Mouse (Mus musculus): ENCODE measurements at regions not wholly inside any gene's neighbourhood (a gene's known extent, or its start where the extent isn't known, plus 50 kb on each side); places are given as distances from the start of the nearest gene placed in this dataset.

GRCm38 (mm10) chr2:45208526-45208925, 91.3 kb upstream of the Zeb2 start:
- H3K79me2 ChIP-seq (ENCODE audit: control insufficient read depth, insufficient read depth, low read length, poor library complexity) = no peaks in the 10 kb centered on the region
- H3K9me3 ChIP-seq (replicated peaks; ENCODE audit: insufficient read depth, low read length) = no peaks in the 10 kb centered on the region
- H3K9ac ChIP-seq (ENCODE audit: control insufficient read depth, low read depth, low read length, poor library complexity, severe bottlenecking) = no peak overlapping the region
- H3K27me3 ChIP-seq (ENCODE audit: control insufficient read depth in 1 of 2, insufficient read depth in 2 of 2, low read length in 2 of 2) = no peaks in the 10 kb centered on the region
- no peak overlapping the region for H3K4me3 ChIP-seq (ENCODE audit: control insufficient read depth in 1 of 2, insufficient read depth in 1 of 2, low read depth in 2 of 2, low read length in 2 of 2)
- DNase-seq (ENCODE audit: low read depth, low spot score) = no peak
- H3K4me1 ChIP-seq (ENCODE audit: control insufficient read depth in 1 of 2, insufficient read depth in 2 of 2, low read length in 2 of 2) = no peaks in the 10 kb centered on the region
- H3K27ac ChIP-seq (ENCODE audit: control insufficient read depth, low read depth, low read length) = no peak overlapping the region
- H3K36me3 ChIP-seq (ENCODE audit: control insufficient read depth in 1 of 2, insufficient read depth in 2 of 2, low read length in 2 of 2) = peaks cover 0 to 5% of the 10 kb centered on the region in 2 experiments; a peak in 1 of 4 replicates
- TF ChIP-seq MXI1 (IDR thresholded peaks at IDR 0.05; ENCODE audit: low read depth, low read length) = no peak
- no peak for TF ChIP-seq SMC3 (IDR thresholded peaks at IDR 0.05; ENCODE audit: low read depth, low read length)
- no peak for TF ChIP-seq USF1 (IDR thresholded peaks at IDR 0.05; ENCODE audit: low read depth, low read length)
- TF ChIP-seq POLR2A (IDR thresholded peaks at IDR 0.05; ENCODE audit: control insufficient read depth in 1 of 2, insufficient read depth in 1 of 2, low read depth in 1 of 2, low read length in 2 of 2, poor library complexity in 1 of 2) = no peak
- TF ChIP-seq SIN3A (IDR thresholded peaks at IDR 0.05; ENCODE audit: low read length) = no peak
- no peak for TF ChIP-seq ZMIZ1 (IDR thresholded peaks at IDR 0.05; ENCODE audit: low read depth, low read length)
- no peak for TF ChIP-seq KAT2A (conservative IDR thresholded peaks at IDR 0.05; ENCODE audit: low read depth, low read length)
- no peak for TF ChIP-seq POLR2AphosphoS2 (IDR thresholded peaks at IDR 0.05; ENCODE audit: low read length)
- no peak for TF ChIP-seq E2F4 (IDR thresholded peaks at IDR 0.05; ENCODE audit: borderline replicate concordance, low read depth, low read length)
- no peak for TF ChIP-seq USF2 (IDR thresholded peaks at IDR 0.05; ENCODE audit: borderline replicate concordance in 1 of 2, insufficient read depth in 1 of 2, low read depth in 1 of 2, low read length in 2 of 2)
- no peak for TF ChIP-seq MAX (IDR thresholded peaks at IDR 0.05; ENCODE audit: low read length)
- TF ChIP-seq ETS1 (IDR thresholded peaks at IDR 0.05; ENCODE audit: low read depth, low read length) = no peak
- TF ChIP-seq GABPA (IDR thresholded peaks at IDR 0.05; ENCODE audit: low read depth, low read length) = no peak
- no peak for TF ChIP-seq GATA1 (IDR thresholded peaks at IDR 0.05; ENCODE audit: low read depth, low read length)
- TF ChIP-seq NRF1 (IDR thresholded peaks at IDR 0.05; ENCODE audit: insufficient read depth, low read depth, low read length, poor library complexity, severe bottlenecking) = no peak

DNA sequence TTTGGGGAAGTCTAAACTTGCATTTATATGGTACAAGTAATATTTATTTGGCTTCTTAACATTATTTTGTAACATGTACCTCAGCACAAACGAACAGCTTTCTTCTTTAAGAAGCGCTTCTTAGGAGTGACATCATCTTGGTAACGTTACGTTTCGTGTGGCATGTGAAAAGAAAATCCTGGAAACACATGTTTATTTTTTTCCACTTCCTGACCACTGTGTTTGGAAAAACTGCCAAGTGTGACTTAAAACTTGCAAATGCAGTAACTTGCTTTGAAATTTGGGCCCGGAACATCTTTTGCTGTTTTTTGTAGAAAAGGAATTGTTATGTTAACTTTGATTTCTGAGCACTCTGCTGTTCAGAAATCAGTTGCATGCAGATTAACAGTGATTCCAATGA, 88.6 kb upstream of the Zeb2 start:
- no peaks in the 10 kb centered on the region for H3K79me2 ChIP-seq (ENCODE audit: control insufficient read depth, insufficient read depth, low read length, poor library complexity)
- H3K36me3 ChIP-seq (ENCODE audit: control insufficient read depth in 1 of 2, insufficient read depth in 2 of 2, low read length in 2 of 2) = no peaks in the 10 kb centered on the region
- H3K4me1 ChIP-seq (ENCODE audit: control insufficient read depth in 1 of 2, insufficient read depth in 2 of 2, low read length in 2 of 2) = no peaks in the 10 kb centered on the region
- no peak overlapping the region for H3K27ac ChIP-seq (ENCODE audit: control insufficient read depth, low read depth, low read length)
- no peaks in the 10 kb centered on the region for H3K9me3 ChIP-seq (replicated peaks; ENCODE audit: insufficient read depth, low read length)
- H3K9ac ChIP-seq (ENCODE audit: control insufficient read depth, low read depth, low read length, poor library complexity, severe bottlenecking) = no peak overlapping the region
- H3K4me3 ChIP-seq (ENCODE audit: control insufficient read depth in 1 of 2, insufficient read depth in 1 of 2, low read depth in 2 of 2, low read length in 2 of 2) = no peak overlapping the region
- TF ChIP-seq MYB (IDR thresholded peaks at IDR 0.05; ENCODE audit: low read depth, low read length) (no peak), HCFC1 (IDR thresholded peaks at IDR 0.05; ENCODE audit: low read depth, low read length) (no peak)
- H3K27me3 ChIP-seq (ENCODE audit: control insufficient read depth in 1 of 2, insufficient read depth in 2 of 2, low read length in 2 of 2) = no peaks in the 10 kb centered on the region
- no peak for DNase-seq (ENCODE audit: low read depth, low spot score)
